Mouse (Mus musculus) lung, embryonic 14.5 days (tissue): ENCODE measurements around the gene Ptprd. TPM values are rescaled to one million over a fixed set of nuclear protein-coding genes. Genes with fewer than 3 reads are reported as not detected.

Experiments used
- ATAC-seq: fragments of 200-750 bp; cut with Nextera tagmentation; 2 replicates; pipeline ENCODE4 v1.8.0; 2017; ENCODE audit warnings: mild to moderate bottlenecking, moderate TSS enrichment, moderate library complexity; ENCODE audit not compliant: insufficient read depth
- DNase-seq: peaks from one replicate; pipeline ENCODE4 v3.0.0-alpha.2; 2015
- H3K27ac ChIP-seq: fragments of 300-500 bp; sonication (generic); 2 replicates; pipeline ENCODE4 v1.5.1; 2014; ENCODE audit warnings: low read depth, mild to moderate bottlenecking, moderate library complexity
- H3K27me3 ChIP-seq: fragments of 300-500 bp; sonication (generic); 2 replicates; pipeline ENCODE4 v1.6.1; 2014; ENCODE audit warnings: low read length, control low read depth; ENCODE audit not compliant: insufficient read depth
- H3K36me3 ChIP-seq: fragments of 300-500 bp; sonication (generic); 2 replicates; pipeline ENCODE4 v1.6.1; 2014; ENCODE audit warnings: control low read depth; ENCODE audit not compliant: insufficient read depth
- H3K4me1 ChIP-seq: fragments of 300-500 bp; sonication (generic); 2 replicates; pipeline ENCODE4 v1.6.1; 2014; ENCODE audit warnings: antibody characterized with exemption, control low read depth; ENCODE audit not compliant: insufficient read depth
- H3K4me2 ChIP-seq: fragments of 300-500 bp; sonication (generic); 2 replicates; pipeline ENCODE4 v1.6.1; 2014; ENCODE audit warnings: mild to moderate bottlenecking
- H3K4me3 ChIP-seq: fragments of 300-500 bp; sonication (generic); 2 replicates; pipeline ENCODE4 v1.5.1; 2014; ENCODE audit warnings: low read depth, low read length
- H3K9ac ChIP-seq: fragments of 300-500 bp; sonication (generic); 2 replicates; pipeline ENCODE4 v1.6.1; 2014
- H3K9me3 ChIP-seq: fragments of 300-500 bp; sonication (generic); 2 replicates; pipeline ENCODE4 v1.6.1; 2016; ENCODE audit warnings: low read depth, low read length, control low read depth
- CTCF ChIP-seq: IDR thresholded peaks from 2 replicates; pipeline ENCODE4 v1.5.1; 2016; ENCODE audit warnings: antibody characterized with exemption, low read depth
- WGBS: fragments of 180-500 bp; shearing (Covaris S2); extraction: QIAGEN DNeasy Blood & Tissue Kit; methylation state at CpG from one replicate; pipeline ENCODE4 v1.1.7; 2014; 5-methylcytosine and 5-hydroxymethylcytosine counted together
- polyA plus RNA-seq: library from polyadenylated mRNA; unstranded; fragments of >200 nt; fragmentation: Nextera tagmentation; extraction: Ambion mirVana; gene quantifications from 2 replicates; pipeline ENCODE4 v1.2.1, GENCODE M21; 2014

The Ptprd gene
- polyA plus RNA-seq, 1 experiment from 2014 or later: 25.3 TPM

- DNase-seq (peak; percentile 74), ATAC-seq (peak; percentile 71; the same call in 1 of the 2 replicates)
- H3K4me2 ChIP-seq: no peak overlapping the region
- H3K4me1 ChIP-seq: no peaks in the 10 kb centered on the region
- H3K9me3 ChIP-seq: no peaks in the 10 kb centered on the region
- H3K36me3 ChIP-seq: no peaks in the 10 kb centered on the region
- no peak for TF ChIP-seq CTCF
- 32% methylated on average over 3 of the region's 3 CpGs for WGBS
- no peak overlapping the region for H3K27ac ChIP-seq
- no peak overlapping the region for H3K4me3 ChIP-seq
- no peak overlapping the region for H3K9ac ChIP-seq
- H3K27me3 ChIP-seq: no peaks in the 10 kb centered on the region
Measured at GRCm38 (mm10) chr4:76409159-76409558, 1802.6 kb downstream of the Ptprd start.

GRCm38 (mm10) chr4:76405862-76406454, 1805.8 kb downstream of the Ptprd start:
- Histone ChIP-seq H3K27me3 (no peaks in the 10 kb centered on the region), H3K27ac (no peak overlapping the region), H3K36me3 (no peaks in the 10 kb centered on the region), H3K4me3 (no peak overlapping the region), H3K4me1 (no peaks in the 10 kb centered on the region), H3K9me3 (no peaks in the 10 kb centered on the region), H3K9ac (no peak overlapping the region), H3K4me2 (no peak overlapping the region)
- DNase-seq (peak; percentile 15), ATAC-seq (no peak)
- TF ChIP-seq CTCF: no peak
- WGBS: 52% methylated on average over 5 of the region's 5 CpGs

GRCm38 (mm10) chr4:76403219-76403618, 1808.5 kb downstream of the Ptprd start:
- 86% methylated on average over 5 of the region's 5 CpGs for WGBS
- H3K4me1 ChIP-seq: no peaks in the 10 kb centered on the region
- H3K9me3 ChIP-seq: no peaks in the 10 kb centered on the region
- no peak overlapping the region for H3K4me3 ChIP-seq
- no peak overlapping the region for H3K9ac ChIP-seq
- ATAC-seq: no peak
- no peaks in the 10 kb centered on the region for H3K27me3 ChIP-seq
- no peak overlapping the region for H3K27ac ChIP-seq
- TF ChIP-seq CTCF: no peak
- no peak for DNase-seq
- H3K36me3 ChIP-seq: no peaks in the 10 kb centered on the region
- H3K4me2 ChIP-seq: no peak overlapping the region

GRCm38 (mm10) chr4:76387887-76388286, 1823.9 kb downstream of the Ptprd start:
- WGBS: 51% methylated on average over 5 of the region's 5 CpGs
- Histone ChIP-seq H3K9me3 (no peaks in the 10 kb centered on the region), H3K36me3 (no peaks in the 10 kb centered on the region), H3K9ac (no peak overlapping the region), H3K27ac (no peak overlapping the region), H3K4me3 (no peak overlapping the region), H3K27me3 (no peaks in the 10 kb centered on the region), H3K4me1 (no peaks in the 10 kb centered on the region), H3K4me2 (no peak overlapping the region)
- DNase-seq (no peak), ATAC-seq (no peak)
- no peak for TF ChIP-seq CTCF

- 42% methylated on average over 7 of the region's 7 CpGs for WGBS
- ATAC-seq (no peak), DNase-seq (no peak)
- no peaks in the 10 kb centered on the region for H3K27me3 ChIP-seq
- H3K4me1 ChIP-seq: no peaks in the 10 kb centered on the region
- TF ChIP-seq CTCF: no peak
- H3K9me3 ChIP-seq: no peaks in the 10 kb centered on the region
- H3K27ac ChIP-seq: no peak overlapping the region
- no peak overlapping the region for H3K4me2 ChIP-seq
- no peaks in the 10 kb centered on the region for H3K36me3 ChIP-seq
- no peak overlapping the region for H3K9ac ChIP-seq
- H3K4me3 ChIP-seq: no peak overlapping the region
Measured at GRCm38 (mm10) chr4:76386978-76387824, 1824.6 kb downstream of the Ptprd start.

- WGBS: 83% methylated on average over 5 of the region's 5 CpGs
- H3K4me3 ChIP-seq: no peak overlapping the region
- ATAC-seq: no peak
- H3K27me3 ChIP-seq: no peaks in the 10 kb centered on the region
- no peaks in the 10 kb centered on the region for H3K36me3 ChIP-seq
- no peak for DNase-seq
- H3K4me2 ChIP-seq: no peak overlapping the region
- no peak overlapping the region for H3K27ac ChIP-seq
- no peak for TF ChIP-seq CTCF
- H3K9ac ChIP-seq: no peak overlapping the region
- no peaks in the 10 kb centered on the region for H3K9me3 ChIP-seq
- H3K4me1 ChIP-seq: no peaks in the 10 kb centered on the region
Measured at GRCm38 (mm10) chr4:76385818-76386217, 1825.9 kb downstream of the Ptprd start.

- Histone ChIP-seq H3K27me3 (no peaks in the 10 kb centered on the region), H3K4me1 (no peaks in the 10 kb centered on the region), H3K4me2 (no peak overlapping the region), H3K4me3 (no peak overlapping the region), H3K9ac (no peak overlapping the region), H3K36me3 (no peaks in the 10 kb centered on the region), H3K27ac (no peak overlapping the region), H3K9me3 (no peaks in the 10 kb centered on the region)
- 79% methylated on average over 6 of the region's 6 CpGs for WGBS
- TF ChIP-seq CTCF: no peak
- ATAC-seq: no peak
- DNase-seq: no peak
Measured at GRCm38 (mm10) chr4:76380312-76380917, 1831.3 kb downstream of the Ptprd start.
